Mouse (Mus musculus) forelimb bud, embryonic 11.5 days (tissue): ENCODE measurements around the gene Gadl1.

Experiments
- DNase-seq: peaks from one replicate; pipeline ENCODE4 v3.0.0-alpha.2; 2012; ENCODE audit warnings: low read depth, low spot score

The Gadl1 gene

DNA sequence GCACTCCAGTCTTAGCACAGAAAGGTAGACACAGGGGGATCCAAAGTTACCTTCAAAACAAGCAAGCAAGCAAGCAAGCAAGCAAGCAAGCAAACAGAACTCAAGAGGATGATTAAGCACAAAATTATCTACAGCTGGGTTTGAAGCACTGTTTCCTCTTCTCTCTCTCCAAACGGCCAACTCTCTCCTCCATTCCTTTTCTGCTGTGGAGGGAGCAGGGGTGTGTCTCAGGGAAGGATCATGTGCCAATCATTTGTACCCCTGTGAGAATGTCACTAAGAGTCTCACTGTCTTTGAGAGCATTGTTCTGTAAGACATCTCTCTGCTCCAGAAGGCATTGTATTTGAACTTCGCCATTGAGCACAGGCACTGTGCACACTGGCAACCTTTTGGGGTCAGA is 27.1 kb downstream of the Gadl1 start:
- DNase-seq: no peak

DNA sequence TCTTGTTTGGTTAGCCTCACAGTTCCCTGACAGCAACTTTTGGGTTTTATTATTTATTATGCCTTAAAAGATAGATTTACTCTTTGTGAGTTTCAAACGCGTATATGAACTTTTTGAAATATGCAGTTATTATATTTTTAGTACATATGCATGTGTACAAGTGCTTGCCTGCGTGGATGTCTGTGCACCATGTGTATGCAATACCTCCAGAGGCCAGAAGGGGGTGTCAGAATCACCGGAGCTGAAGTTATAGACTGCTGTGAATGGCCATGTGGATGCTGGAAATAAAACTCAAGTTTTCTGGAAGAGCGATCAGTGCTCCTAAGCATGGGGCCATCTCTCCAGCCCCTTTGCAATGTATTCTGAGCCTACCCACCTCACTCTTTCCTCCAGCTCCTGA is 28.7 kb downstream of the Gadl1 start:
- no peak for DNase-seq

DNA sequence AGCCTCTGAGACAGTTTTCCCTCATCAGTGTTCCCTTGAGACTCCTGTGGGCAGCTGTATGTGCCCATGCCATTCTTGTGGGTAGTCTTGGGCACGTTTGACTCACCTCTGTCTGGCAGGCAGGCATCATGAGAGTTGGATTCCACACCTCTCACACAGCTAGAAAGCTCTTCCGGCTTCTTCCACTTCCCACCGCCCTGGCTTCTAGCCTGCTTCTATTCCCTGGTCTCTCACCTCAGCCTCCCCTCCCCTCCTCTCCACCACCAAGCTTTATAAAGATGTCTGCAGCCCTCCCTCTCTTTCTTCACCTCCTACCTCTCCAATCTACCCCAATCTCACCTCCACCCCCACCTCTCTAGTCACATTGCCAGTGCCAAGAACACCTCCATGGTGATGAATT is 30.2 kb downstream of the Gadl1 start:
- DNase-seq: no peak

DNA sequence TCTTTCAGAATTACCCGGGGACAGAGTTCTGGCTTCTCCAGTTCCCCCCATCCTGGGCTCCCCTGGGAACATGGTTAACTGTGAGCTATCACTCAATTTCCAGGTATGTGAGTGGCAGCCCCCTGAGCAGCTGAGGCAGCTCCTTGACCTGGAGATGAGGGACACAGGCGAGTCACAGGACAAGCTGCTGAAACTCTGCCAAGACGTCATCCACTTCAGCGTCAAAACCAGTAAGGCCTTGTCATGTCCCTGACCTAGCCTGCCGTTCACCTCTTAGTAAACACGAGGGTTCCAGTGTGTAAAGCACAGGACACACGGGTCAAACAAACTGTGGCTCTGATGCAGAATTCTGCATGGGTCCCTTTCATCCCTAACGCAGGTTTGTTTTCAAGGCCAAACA is 31.9 kb downstream of the Gadl1 start:
- no peak for DNase-seq

DNA sequence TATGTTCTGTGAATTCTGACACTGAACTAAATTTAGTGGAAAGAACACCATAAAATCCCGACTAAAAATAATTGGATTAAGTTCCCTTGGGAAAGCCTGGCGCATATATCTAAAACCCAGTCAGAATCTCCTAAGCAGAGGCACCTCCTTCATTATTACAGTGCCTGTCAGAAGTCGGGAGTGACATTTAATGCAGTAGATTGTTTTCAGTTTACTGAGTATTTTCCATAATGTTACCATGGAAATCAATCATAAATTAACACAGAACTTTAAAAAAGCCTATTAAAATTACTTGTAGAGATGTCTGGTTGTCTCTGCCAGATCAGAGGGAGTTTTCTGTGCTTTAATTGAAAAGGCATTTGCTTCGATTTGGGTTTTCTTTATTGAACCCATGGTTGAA is 33.2 kb downstream of the Gadl1 start:
- DNase-seq: peak; percentile 4

DNA sequence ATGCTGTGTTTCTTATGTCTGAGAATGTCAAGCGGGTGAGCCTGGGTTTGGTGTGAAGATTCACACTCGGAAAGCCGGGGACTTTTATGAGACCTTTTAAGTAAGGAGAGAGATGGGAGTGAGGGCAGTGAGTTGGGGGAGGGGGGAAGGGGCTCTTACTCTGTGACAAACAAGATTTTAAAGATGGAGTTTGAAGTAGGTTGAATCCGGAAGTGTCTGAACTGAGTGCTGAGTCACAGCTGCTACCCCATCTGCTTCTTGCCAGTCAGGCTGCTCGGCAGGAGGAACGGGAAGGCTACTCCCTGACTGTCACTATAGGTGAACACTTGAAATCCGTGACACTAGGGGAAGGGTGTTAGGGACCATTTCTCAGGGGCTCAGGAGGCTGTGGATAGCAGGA is 33.7 kb downstream of the Gadl1 start:
- peak; percentile 21 for DNase-seq

DNA sequence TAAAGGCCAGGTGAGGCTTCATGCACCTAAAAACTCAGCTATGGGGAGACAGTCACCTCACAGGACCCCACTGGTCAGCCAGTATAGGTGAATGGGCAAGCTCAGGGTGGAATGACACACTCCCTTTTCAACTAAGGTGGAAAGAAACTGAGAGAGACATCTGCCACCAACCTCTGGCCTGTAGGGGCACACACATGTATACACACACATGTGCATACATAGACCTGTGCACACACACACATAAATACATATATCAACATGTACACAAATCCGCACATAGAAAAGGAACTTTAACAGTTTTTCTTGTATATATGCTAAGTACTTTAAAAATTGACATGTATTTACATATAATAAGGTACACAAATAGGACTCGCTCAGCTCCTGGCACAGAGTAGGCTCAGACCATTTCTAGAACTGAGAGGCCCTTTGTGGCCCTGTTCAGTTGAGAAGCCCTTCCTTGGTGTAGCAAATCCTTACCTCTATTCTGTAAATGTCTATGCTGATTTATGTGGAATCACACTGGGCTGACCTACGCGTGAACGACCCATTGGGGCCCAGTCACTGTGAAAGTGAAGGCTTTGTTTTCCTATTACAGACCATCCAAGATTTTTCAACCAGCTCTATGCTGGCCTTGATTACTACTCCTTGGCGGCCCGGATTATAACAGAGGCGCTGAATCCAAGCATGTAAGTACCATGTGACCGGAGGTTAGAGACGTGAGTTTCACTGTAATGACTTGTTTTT is 34.5 kb downstream of the Gadl1 start:
- no peak for DNase-seq

DNA sequence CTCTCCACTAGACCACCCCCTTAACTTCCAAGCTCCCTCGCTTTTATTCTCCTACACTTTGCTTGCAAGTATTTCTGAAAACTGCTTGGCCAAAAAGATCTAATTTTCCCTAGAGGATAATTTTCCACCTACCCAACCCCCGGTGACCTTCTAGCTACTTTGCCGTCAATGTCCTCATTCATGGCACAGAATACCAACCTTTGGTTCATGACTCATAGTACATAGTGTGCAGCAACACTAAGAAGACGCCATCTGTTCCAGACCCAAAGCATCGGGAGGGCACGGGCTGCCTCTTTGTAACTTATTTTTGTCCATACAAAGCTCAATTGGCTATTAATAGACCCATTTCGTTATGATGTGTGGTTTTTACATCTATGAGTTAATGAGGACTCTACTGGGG is 55.8 kb downstream of the Gadl1 start:
- DNase-seq: no peak

DNA sequence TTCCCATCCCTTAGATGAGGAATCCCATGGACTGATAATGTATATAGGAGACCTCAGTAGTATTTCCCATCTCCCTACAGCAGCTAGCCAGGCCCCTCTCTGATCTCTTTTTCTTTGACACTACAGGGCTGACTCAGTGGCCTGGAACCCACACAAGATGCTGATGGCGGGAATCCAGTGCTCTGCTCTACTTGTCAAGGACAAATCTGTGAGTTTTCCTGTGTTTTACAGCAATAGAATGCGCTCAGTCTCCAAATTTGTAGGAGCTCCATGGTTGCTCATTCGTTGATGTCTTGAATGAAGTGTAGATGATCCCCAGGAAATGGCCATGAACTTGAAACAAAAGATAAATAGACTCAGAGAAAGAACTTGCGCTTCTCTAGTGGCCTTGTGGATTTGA is 56.9 kb downstream of the Gadl1 start:
- no peak for DNase-seq

DNA sequence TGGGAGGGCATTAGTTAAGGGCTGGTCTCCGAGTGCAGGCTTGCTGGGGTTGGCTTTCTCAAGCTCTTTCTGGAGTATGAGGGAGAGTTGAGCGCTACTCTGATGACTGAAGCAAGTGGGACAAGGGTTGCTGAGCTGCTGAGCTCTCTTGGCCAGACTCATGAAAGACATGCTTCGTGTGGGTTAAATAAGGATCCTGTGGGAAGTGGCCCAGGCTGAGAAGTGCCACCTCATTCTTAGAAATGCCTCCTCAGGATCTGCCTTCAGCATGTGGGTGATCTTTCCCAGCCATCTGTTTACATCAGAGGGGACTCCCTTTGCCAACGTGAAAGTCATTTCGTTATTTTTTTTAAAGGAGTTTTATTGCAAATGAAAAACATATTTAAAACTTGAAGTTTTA is 57.5 kb downstream of the Gadl1 start:
- no peak for DNase-seq

DNA sequence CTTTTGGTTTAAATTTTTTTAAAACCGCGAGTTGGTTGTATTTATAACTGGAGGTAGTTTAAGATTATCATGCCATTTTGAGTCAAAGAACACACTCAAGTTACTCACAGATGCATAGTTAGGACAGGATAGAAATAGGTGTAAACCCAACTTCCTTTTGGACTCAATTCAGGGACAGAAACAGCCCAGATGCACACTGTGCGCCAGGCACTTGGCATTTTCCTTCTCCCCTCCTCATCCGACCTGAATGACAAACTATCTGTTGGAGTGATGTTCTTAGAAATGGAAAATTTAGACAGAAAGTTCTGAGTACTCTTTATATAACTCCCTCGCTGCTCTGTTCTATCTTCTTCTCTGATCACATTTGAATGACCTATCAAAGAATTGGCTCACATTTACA is 58.4 kb downstream of the Gadl1 start:
- no peak for DNase-seq

DNA sequence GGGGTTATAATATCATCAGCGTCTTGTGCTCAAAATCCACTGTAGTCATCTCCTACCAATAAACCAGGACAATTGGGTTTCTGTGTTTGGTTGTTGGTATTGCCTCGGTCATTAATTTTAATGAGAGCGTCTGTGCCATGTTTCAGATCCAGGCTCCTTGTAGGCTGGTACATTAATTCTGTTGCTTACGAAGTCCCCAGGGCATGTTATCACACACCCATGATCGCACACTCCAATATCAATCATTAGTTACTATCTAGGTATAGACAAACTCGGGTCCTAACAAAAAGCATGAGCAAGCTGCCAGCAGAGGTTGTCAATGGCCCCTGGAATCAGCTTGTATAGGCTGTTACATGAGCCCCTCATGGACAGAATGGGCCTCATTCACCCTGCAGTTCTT is 67.6 kb downstream of the Gadl1 start:
- peak; percentile 11 for DNase-seq

DNA sequence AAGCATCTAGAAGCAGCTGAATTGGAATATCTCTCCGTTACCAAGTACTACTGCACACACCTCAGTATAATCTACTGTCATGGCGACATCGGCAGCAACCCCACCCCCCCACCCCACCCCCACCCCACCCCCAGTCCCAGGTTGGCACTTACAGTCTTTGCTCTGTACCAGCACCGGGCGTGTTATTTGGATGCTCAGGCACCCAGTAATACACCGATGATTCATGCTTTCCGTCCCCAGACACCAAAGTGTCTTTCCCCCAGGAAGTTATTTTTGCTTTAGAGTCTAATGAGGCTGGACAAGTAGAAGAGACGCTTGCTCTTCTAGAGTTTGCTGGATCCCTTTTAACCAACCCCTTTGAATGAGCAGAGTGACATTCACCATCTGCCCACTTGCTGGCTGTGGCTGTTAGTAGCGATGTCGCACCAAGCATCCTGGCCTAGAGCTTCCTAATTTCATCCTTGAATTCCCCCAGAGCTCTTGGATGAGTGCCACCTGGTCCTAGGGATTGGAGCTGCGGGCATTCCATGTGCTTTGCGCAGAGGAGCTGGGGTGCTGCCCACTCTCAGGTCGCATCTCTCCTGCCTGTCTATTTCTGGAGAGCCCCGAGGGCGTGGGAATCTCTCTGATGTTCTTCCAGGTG is 68.5 kb downstream of the Gadl1 start:
- DNase-seq: no peak

DNA sequence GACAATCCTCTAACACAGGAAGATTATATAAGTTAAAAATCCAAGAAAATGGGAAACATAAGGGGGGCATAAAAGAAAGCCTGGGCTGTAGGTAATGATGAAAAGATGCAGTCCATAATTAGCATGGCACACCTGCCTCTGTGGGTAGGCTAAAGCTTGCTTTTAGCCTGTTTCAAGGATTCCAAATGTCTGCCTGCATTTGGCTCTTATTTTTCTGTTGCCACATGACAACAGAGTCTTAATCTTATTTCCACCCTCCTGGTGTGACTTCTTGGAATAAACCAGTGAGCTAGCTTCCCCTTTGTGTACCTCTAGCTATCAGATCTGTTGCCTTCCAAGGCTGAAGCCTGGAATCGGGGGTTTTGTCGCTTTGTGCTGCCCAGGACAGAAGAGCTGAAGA is 69.2 kb downstream of the Gadl1 start:
- DNase-seq: no peak

DNA sequence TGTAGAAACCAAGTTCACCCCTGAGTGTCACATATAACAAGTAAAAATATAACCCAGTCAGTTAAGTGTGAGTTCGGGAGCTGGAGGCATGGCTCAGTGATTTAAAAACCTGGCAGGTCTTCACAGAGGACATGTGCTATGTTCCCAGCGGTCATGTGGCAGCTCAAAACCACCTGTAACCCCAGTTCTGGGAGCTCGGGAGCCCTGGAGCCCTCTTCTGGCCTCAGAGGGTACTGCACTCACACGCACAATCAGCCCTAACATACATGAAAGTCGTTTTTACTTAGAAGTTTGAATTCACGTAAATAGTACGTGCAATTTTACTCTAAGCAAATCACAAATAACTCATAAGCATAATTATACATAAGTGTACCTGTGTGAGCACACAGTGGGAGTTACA is 81.4 kb downstream of the Gadl1 start:
- DNase-seq: no peak

DNA sequence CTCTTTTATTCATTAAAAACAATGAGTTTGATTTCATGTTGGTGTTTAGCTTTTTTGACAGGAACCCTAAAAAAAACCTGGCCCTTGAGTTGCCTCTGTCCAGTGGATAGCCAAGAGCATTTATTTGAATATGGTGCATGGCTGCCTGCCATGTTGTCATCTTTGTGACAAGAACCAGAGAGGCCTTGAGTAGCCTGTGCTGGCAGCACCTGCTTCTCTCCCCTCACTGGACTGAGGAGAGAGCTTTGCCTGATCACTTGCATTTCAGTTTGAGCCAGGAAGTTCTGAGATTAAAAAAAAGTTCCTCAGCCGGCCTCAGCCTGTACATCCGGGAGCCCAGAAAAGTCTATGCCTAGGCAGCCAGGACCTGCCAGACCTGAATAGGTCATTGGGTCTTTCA is 85.5 kb downstream of the Gadl1 start:
- no peak for DNase-seq

DNA sequence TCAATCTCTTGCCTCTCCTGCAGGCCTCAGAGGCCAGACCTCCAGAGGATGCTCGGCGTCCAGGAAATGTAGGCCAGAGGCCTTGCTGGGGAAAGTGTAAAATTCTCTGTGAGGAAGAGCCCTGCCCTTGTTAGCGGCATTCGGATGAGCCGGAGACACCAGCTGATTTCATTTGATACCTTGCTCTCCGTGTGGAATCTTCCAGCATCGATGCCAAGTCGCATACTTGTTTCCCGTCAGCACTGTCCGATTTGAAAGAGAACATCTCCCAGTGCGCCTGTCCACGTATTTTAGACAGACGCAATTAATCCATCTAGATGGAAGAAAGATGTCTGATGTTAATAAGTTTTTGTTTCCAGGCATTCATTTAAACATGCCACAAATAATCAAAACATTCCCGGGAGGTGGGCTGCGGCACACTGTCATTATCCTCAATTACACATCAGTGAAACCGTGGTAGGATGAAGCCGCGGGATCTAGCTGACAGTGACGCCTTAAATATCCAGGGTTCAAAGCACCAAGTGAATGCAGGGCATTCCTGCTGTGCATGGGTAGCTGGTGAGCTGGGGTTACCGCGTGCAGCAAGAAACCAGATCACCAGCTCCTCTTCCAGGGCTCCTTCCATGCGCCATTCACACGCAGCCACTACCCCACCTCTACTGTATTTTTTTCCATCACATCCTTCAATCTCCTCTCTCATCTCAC is 86.8 kb downstream of the Gadl1 start:
- DNase-seq: no peak

DNA sequence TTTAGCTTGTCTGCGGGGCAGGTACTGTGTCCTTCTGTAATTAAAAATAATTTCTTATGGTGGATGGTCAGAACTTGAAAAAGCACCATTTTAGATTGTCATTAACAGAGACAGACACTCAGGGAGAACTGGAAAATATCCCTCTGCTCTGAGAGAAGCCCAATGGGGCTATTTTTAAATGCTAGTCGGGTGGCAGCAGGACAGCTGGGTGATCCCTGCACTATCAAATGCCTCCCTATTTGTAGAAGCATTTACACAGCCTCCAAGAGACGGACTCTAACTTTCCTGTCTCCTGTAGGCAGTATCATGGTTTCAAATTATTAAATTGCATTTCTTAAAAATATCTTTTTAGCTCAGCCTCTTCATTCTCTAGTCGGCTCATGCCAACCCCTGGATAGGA is 89.1 kb downstream of the Gadl1 start:
- no peak for DNase-seq

DNA sequence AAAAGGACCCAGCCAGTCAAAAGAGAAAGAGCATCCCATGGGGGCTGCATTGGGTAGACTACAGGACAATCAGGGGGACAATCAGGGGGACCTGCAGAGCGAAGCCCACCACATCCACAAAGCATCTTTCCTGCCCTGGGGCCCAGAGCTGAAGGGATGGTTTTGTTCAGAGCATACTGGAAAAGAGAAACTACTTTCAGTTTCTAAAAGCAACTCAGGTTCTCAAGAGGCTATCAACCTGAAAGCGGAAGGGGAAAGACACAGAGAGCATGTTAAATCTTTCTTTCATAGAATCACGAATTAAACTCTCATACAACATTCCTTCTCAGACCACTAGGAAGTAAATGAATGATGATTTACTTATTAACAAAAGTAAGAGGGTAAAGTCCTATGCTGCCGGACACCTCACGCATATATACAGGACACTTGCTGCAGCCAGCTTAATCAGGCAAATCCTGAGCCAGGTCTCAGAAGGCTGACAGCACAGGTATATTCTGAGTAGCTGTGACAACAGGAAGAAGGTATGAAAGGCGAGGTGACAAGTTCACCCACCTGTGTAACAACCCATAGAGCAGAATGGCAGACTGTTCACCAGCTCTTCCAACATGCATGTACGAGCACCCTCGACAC is 90.2 kb downstream of the Gadl1 start:
- no peak for DNase-seq

DNA sequence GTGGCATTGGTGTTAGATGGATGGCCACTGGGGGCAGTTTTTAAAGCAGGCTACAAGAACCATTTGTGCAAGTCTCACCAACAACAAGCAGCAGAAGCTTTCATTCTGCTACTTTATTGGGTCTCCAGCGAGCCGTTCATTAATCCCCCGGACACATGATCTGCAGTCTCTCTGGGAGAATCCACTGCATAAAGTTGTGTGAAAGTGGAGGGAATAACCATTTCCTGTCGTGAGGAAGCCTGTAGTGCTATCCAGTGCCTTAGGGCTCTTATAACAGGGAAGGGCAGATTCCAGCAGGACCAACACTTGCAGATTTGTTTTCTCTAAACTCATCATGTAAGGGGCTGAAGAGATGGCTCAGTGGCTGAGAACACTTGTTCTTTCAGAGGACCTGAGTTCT is 104.7 kb downstream of the Gadl1 start:
- DNase-seq: no peak

DNA sequence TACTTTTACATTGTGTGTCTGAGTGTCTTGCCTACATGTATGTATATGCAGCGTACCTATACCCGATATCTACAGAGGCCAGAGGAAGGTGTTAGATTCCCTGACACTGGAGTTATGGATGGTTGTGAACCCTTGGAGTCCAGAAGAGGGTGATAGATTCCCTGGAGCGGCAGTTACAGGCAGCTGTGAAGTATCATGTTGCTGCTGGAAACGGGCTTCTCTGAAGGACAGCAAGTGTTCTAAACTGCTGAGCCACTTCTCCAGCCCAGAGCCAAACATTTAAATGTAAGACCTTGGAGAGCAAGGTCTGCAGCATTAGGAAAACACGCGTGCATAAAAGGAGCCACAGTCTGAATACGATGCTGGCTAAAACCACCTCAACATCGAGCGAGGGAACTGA is 107.0 kb downstream of the Gadl1 start:
- peak; percentile 8 for DNase-seq

DNA sequence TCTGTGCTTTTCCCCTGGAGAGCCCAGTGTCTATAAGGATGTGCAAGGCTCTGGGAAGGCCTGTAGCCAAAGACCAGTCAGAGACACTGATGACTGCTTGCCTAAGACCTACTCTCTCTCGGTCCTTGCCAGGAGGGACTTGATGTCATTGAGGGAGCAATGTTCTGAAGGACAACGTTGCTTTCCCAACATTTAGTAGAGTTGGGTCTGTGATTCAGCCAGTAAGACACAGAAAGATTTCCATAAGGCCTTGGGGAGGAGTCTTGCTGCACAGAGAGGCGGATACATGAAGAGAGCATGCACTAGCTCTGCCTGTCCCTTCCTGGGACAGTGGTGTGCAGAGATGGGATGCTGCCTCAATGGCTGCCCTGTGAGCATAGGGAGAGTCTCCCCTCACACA is 107.8 kb downstream of the Gadl1 start:
- no peak for DNase-seq

DNA sequence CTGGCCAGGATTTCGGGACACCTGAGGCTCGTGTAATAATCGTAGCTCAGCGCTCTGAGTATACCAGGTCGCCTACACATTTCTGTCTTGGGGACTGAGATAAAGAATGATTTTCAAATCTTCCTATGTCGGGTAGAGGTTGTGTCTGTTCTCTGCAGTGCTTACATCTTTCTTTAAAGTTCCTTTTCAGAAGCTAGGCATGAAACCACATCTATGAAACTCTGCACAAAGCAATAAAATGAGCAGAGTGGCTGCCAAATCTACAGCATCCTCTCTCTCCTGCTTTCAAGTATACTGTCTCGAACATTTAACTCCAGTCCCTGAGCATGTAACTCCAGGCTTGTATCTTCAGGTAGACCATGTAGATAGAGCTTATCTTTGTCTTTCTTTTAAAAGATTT is 109.3 kb downstream of the Gadl1 start:
- no peak for DNase-seq
